Mouse (Mus musculus) lung, postnatal 0 days (tissue): Measurements from ENCODE around the gene Mrc2.

Experiments
- CTCF ChIP-seq: IDR thresholded peaks from 2 replicates; pipeline ENCODE4 v1.5.1; 2016; ENCODE audit warnings: antibody characterized with exemption, mild to moderate bottlenecking
- EP300 ChIP-seq: IDR thresholded peaks from 2 replicates; pipeline ENCODE4 v1.6.1; 2016; ENCODE audit warnings: antibody characterized with exemption, mild to moderate bottlenecking, control low read depth

GRCm38 (mm10) chr11:105296084-105296483, 3.6 kb downstream of the Mrc2 start:
- TF ChIP-seq CTCF (no peak), EP300 (no peak)
